Mouse (Mus musculus) kidney, adult 2 months (tissue): Measurements from ENCODE around the gene Itgb5.

Source experiments
- CTCF ChIP-seq: fragments of 200-500 bp; conservative IDR thresholded peaks from 2 replicates; pipeline ENCODE4 v1.5.1; 2011; ENCODE audit warnings: low read depth, mild to moderate bottlenecking, control low read depth, low read length, moderate library complexity, mixed read lengths; ENCODE audit not compliant: insufficient read depth, insufficient read length
- POLR2A ChIP-seq: fragments of 200-500 bp; IDR thresholded peaks from one replicate; pipeline ENCODE4 v1.6.1; 2011; ENCODE audit warnings: low read depth, low read length, control low read depth

- TF ChIP-seq CTCF (no peak), POLR2A (no peak)
Observed at GRCm38 (mm10) chr16:33940095-33940494, 110.6 kb downstream of the Itgb5 start.
